Mouse (Mus musculus) small intestine, adult 2 months (tissue): Measurements from ENCODE around the gene Kat6b.

Experiments used
- CTCF ChIP-seq: fragments of 200-500 bp; IDR thresholded peaks from 2 replicates; pipeline ENCODE4 v1.5.1; 2012; ENCODE audit warnings: low read depth, mild to moderate bottlenecking, control low read depth, inconsistent platforms, low read length, moderate library complexity, mixed read lengths; ENCODE audit not compliant: insufficient replicate concordance, insufficient read length; ENCODE audit errors: extremely low read depth
- POLR2A ChIP-seq: fragments of 200-500 bp; IDR thresholded peaks from 2 replicates; pipeline ENCODE4 v1.6.1; 2012; ENCODE audit warnings: low read depth, mild to moderate bottlenecking, control low read depth, inconsistent platforms, low read length, moderate library complexity

- TF ChIP-seq POLR2A (no peak), CTCF (no peak)
Measured at GRCm38 (mm10) chr14:21563584-21564118, 82.4 kb downstream of the Kat6b start.
